Mouse (Mus musculus) CH12.LX (cell line): ENCODE measurements around the gene Alx3. TPM values are rescaled to one million over a fixed set of nuclear protein-coding genes. Genes with fewer than 3 reads are reported as not detected.

Source experiments
- DNase-seq: peaks from one replicate; pipeline ENCODE4 v3.0.0-alpha.2; 2013; ENCODE audit errors: extremely low read depth
- H3K27ac ChIP-seq: 2 replicates; pipeline ENCODE4 v1.5.1; 2012; ENCODE audit warnings: low read depth, mild to moderate bottlenecking, control low read depth, moderate library complexity; ENCODE audit not compliant: insufficient read depth
- H3K27me3 ChIP-seq: replicated peaks from 2 replicates; pipeline ENCODE3; 2012; ENCODE audit warnings: inconsistent platforms
- H3K36me3 ChIP-seq, 2 experiments: replicated peaks in 1 of 2; 2 replicates each; pipeline versions ENCODE3 to v1.6.1; 2012; ENCODE audit warnings: inconsistent platforms in 1 of 2, low read length in 1 of 2, mild to moderate bottlenecking in 1 of 2, mixed read lengths in 1 of 2, moderate library complexity in 1 of 2; ENCODE audit not compliant: control insufficient read depth in 1 of 2, insufficient read depth in 1 of 2
- H3K4me1 ChIP-seq, 2 experiments: 2 replicates each; pipeline ENCODE4 v1.6.1; 2012; ENCODE audit warnings: inconsistent platforms in 1 of 2, moderate library complexity in 1 of 2; ENCODE audit not compliant: insufficient read depth in 2 of 2, control insufficient read depth in 1 of 2
- H3K4me2 ChIP-seq: 2 replicates; pipeline ENCODE4 v1.6.1; 2012; ENCODE audit warnings: low read depth, mild to moderate bottlenecking, control low read depth; ENCODE audit not compliant: poor library complexity, insufficient read depth, severe bottlenecking
- H3K4me3 ChIP-seq, 3 experiments: fragments of 150-350 bp in 1 of 3; sonication (generic) in 1 of 3; replicated peaks in 1 of 3; 2 replicates each; pipeline versions ENCODE3 to v1.5.1; 2011 to 2012; ENCODE audit warnings: low read depth in 2 of 3, low read length in 2 of 3, mild to moderate bottlenecking in 2 of 3, moderate library complexity in 2 of 3, control low read depth in 1 of 3, improper control_type of control experiment in 1 of 3, inconsistent platforms in 1 of 3, mixed read lengths in 1 of 3; ENCODE audit not compliant: poor library complexity in 1 of 3
- H3K79me2 ChIP-seq: replicated peaks from 2 replicates; pipeline ENCODE4 v1.6.1; 2012; ENCODE audit warnings: mild to moderate bottlenecking, moderate library complexity; ENCODE audit not compliant: control insufficient read depth, poor library complexity, insufficient read depth, severe bottlenecking; ENCODE audit errors: extremely low read depth
- H3K9ac ChIP-seq: 2 replicates; pipeline ENCODE4 v1.6.1; 2012; ENCODE audit warnings: low read depth, mild to moderate bottlenecking, control low read depth, moderate library complexity; ENCODE audit not compliant: insufficient read depth
- H3K9me3 ChIP-seq: replicated peaks from 2 replicates; pipeline ENCODE3; 2012; ENCODE audit warnings: low read length, inconsistent platforms, mixed read lengths
- BHLHE40 ChIP-seq: IDR thresholded peaks from 2 replicates; pipeline ENCODE4 v1.6.1; 2011; ENCODE audit warnings: mild to moderate bottlenecking, low read depth, low read length, improper control_type of control experiment
- CHD2 ChIP-seq: IDR thresholded peaks from 2 replicates; pipeline ENCODE4 v1.6.1; 2011; ENCODE audit warnings: low read length, improper control_type of control experiment
- E2F4 ChIP-seq: IDR thresholded peaks from 2 replicates; pipeline ENCODE4 v1.6.1; 2011; ENCODE audit warnings: low read depth, low read length, improper control_type of control experiment; ENCODE audit not compliant: insufficient replicate concordance
- ELF1 ChIP-seq: IDR thresholded peaks from 2 replicates; pipeline ENCODE4 v1.6.1; 2014; ENCODE audit warnings: low read depth, mild to moderate bottlenecking, inconsistent platforms, low read length, improper control_type of control experiment
- ETS1 ChIP-seq: conservative IDR thresholded peaks from 2 replicates; pipeline ENCODE4 v1.6.1; 2012; ENCODE audit warnings: low read depth, mild to moderate bottlenecking, inconsistent platforms, low read length, improper control_type of control experiment, moderate library complexity
- GABPA ChIP-seq: IDR thresholded peaks from 2 replicates; pipeline ENCODE4 v1.6.1; 2012; ENCODE audit warnings: low read depth, low read length, improper control_type of control experiment, inconsistent platforms; ENCODE audit not compliant: insufficient replicate concordance
- HCFC1 ChIP-seq: IDR thresholded peaks from 2 replicates; pipeline ENCODE4 v1.6.1; 2012; ENCODE audit warnings: low read depth, mild to moderate bottlenecking, inconsistent platforms, low read length, improper control_type of control experiment
- IRF4 ChIP-seq: IDR thresholded peaks from 2 replicates; pipeline ENCODE4 v1.6.1; 2014; ENCODE audit warnings: low read depth, mild to moderate bottlenecking, inconsistent platforms, low read length, improper control_type of control experiment
- MAFK ChIP-seq: IDR thresholded peaks from 2 replicates; pipeline ENCODE4 v1.6.1; 2011; ENCODE audit warnings: low read length, improper control_type of control experiment; ENCODE audit not compliant: insufficient replicate concordance
- MAZ ChIP-seq: IDR thresholded peaks from 2 replicates; pipeline ENCODE4 v1.6.1; 2012; ENCODE audit warnings: low read depth, mild to moderate bottlenecking, inconsistent platforms, low read length, improper control_type of control experiment, moderate library complexity
- MEF2A ChIP-seq: IDR thresholded peaks from 2 replicates; pipeline ENCODE4 v1.6.1; 2014; ENCODE audit warnings: low read depth, mild to moderate bottlenecking, inconsistent platforms, low read length, improper control_type of control experiment, borderline replicate concordance
- MXI1 ChIP-seq: IDR thresholded peaks from 2 replicates; pipeline ENCODE4 v1.6.1; 2011; ENCODE audit warnings: mild to moderate bottlenecking, low read depth, low read length, improper control_type of control experiment
- MYC ChIP-seq: IDR thresholded peaks from 2 replicates; pipeline ENCODE4 v1.6.1; 2011; ENCODE audit warnings: low read depth, mild to moderate bottlenecking, improper control_type of control experiment, low read length
- NELFE ChIP-seq: IDR thresholded peaks from 2 replicates; pipeline ENCODE4 v1.6.1; 2011; ENCODE audit warnings: low read depth, low read length, improper control_type of control experiment
- NRF1 ChIP-seq: IDR thresholded peaks from 2 replicates; pipeline ENCODE4 v1.6.1; 2014; ENCODE audit warnings: low read depth, mild to moderate bottlenecking, inconsistent platforms, low read length, improper control_type of control experiment, moderate library complexity
- POLR2A ChIP-seq: IDR thresholded peaks from 2 replicates; pipeline ENCODE4 v1.6.1; 2011; ENCODE audit warnings: low read depth, mild to moderate bottlenecking, improper control_type of control experiment, low read length
- POLR2AphosphoS2 ChIP-seq: IDR thresholded peaks from 2 replicates; pipeline ENCODE4 v1.6.1; 2011; ENCODE audit warnings: low read depth, low read length, improper control_type of control experiment
- RCOR1 ChIP-seq: conservative IDR thresholded peaks from 2 replicates; pipeline ENCODE4 v1.6.1; 2012; ENCODE audit warnings: low read depth, mild to moderate bottlenecking, inconsistent platforms, low read length, improper control_type of control experiment
- SMC3 ChIP-seq: IDR thresholded peaks from 2 replicates; pipeline ENCODE4 v1.6.1; 2011; ENCODE audit warnings: low read depth, low read length, improper control_type of control experiment
- TCF12 ChIP-seq: IDR thresholded peaks from 2 replicates; pipeline ENCODE4 v1.6.1; 2014; ENCODE audit warnings: low read depth, mild to moderate bottlenecking, inconsistent platforms, low read length, improper control_type of control experiment
- UBTF ChIP-seq: IDR thresholded peaks from 2 replicates; pipeline ENCODE4 v1.6.1; 2012; ENCODE audit warnings: low read depth, mild to moderate bottlenecking, inconsistent platforms, low read length, improper control_type of control experiment, moderate library complexity
- USF1 ChIP-seq: IDR thresholded peaks from 2 replicates; pipeline ENCODE4 v1.6.1; 2014; ENCODE audit warnings: low read depth, mild to moderate bottlenecking, inconsistent platforms, low read length, improper control_type of control experiment
- ZC3H11A ChIP-seq: IDR thresholded peaks from 2 replicates; pipeline ENCODE4 v1.6.1; 2012; ENCODE audit warnings: low read depth, mild to moderate bottlenecking, inconsistent platforms, low read length, improper control_type of control experiment
- ZKSCAN1 ChIP-seq: IDR thresholded peaks from 2 replicates; pipeline ENCODE4 v1.6.1; 2012; ENCODE audit warnings: low read depth, inconsistent platforms, low read length, improper control_type of control experiment, borderline replicate concordance
- ZNF384 ChIP-seq: IDR thresholded peaks from 2 replicates; pipeline ENCODE4 v1.6.1; 2012; ENCODE audit warnings: low read depth, low read length, improper control_type of control experiment, inconsistent platforms
- dilution Hi-C: fragments of 300-500 bp; cut with MboI; formaldehyde crosslinking; loops from 2 replicates; pipeline ENCODE4 v1.14.3; 2020; ENCODE audit warnings: low sequenced_read_pairs; ENCODE audit not compliant: extremely low pct_unique_long_range_greater_than_20kb, extremely low pct_ligation_motif_present
- in situ Hi-C: fragments of 300-500 bp; cut with MboI; formaldehyde crosslinking; loops from 3 replicates; pipeline ENCODE4 v1.14.3; 2019; ENCODE audit warnings: low sequenced_read_pairs, low pct_ligation_motif_present, low pct_unique_long_range_greater_than_20kb, mixed read lengths
- polyA plus RNA-seq: library from polyadenylated mRNA; unstranded; fragments of >175 nt; gene quantifications from 2 replicates; pipeline ENCODE4 v1.2.1, GENCODE M21; 2012; ENCODE audit warnings: low read depth; ENCODE audit not compliant: insufficient read length
- total RNA-seq, 2 experiments: library from RNA; depleted of rRNA; stranded (reverse); fragments of 300-350 nt in 1 of 2; fragments of >200 nt in 1 of 2; gene quantifications; 2 replicates each; pipeline ENCODE4 v1.2.3; 2012 to 2014

The Alx3 gene
- total RNA-seq (2012; rRNA removed), result not detected in 2 replicates
- total RNA-seq (2014; rRNA removed), result not detected in 2 replicates
- 0.29 TPM in 1 of 2 replicates, not detected in the other for polyA plus RNA-seq

DNA sequence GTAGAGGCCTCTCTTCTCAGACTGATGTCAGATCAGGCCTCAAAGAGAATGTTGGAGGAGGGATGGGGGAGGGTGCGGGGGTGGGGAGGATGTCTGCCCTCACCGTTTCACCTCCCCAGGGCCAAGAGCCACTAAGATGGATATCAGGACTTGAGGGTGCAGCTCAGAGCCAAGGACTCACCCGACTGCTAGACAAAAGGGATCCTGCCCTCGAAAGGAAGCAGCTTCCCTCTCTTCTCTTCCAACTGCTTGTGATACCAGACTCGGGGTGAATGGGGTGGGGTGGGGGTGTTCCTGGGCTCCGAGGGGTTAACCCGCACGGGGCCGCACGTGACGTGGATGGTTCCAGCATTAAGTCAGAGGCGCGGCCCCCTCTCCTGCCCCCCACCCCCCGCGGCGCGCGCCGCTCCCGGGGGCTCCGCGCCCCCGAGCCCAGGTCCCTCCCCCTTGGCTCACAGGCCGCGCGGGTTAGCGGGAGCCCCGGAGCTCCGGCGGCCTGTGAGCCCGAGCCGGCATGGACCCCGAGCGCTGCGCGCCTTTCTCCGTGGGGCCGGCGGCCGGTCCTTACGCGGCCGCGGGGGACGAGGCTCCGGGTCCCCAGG is at the start of gene Alx3:
Gene Alx3, plus strand, starts transcription at position 370 of the 602 bp plus-strand sequence.
- Histone ChIP-seq H3K9ac (no peak within 1 kb of the TSS), H3K9me3 (peaks cover 19% of the 10 kb centered on the region), H3K36me3 (no peaks in the 10 kb centered on the region), H3K27ac (no peak within 1 kb of the TSS)
- dilution Hi-C loops, result no loop called here
- TF ChIP-seq ZKSCAN1 (no peak), IRF4 (no peak), CHD2 (no peak), ZC3H11A (no peak), ELF1 (no peak), RCOR1 (no peak), E2F4 (no peak), POLR2AphosphoS2 (no peak), UBTF (no peak), SMC3 (no peak), NELFE (no peak), MAFK (no peak), BHLHE40 (no peak), POLR2A (no peak), MYC (no peak), MEF2A (no peak), ZNF384 (no peak), MAZ (no peak), HCFC1 (no peak), USF1 (no peak)
- TF ChIP-seq, all 38 proteins: peak for 0
- DNase-seq, result no peak
- Histone ChIP-seq H3K4me1 (peaks cover 2 to 7% of the 10 kb centered on the region in 2 experiments; a peak in 2 of 4 replicates), H3K27me3 (no peaks in the 10 kb centered on the region), H3K4me3 (no peak within 1 kb of the TSS), H3K4me2 (no peak within 1 kb of the TSS), H3K79me2 (no peaks in the 10 kb centered on the region)
- in situ Hi-C loops, result no loop called here

DNA sequence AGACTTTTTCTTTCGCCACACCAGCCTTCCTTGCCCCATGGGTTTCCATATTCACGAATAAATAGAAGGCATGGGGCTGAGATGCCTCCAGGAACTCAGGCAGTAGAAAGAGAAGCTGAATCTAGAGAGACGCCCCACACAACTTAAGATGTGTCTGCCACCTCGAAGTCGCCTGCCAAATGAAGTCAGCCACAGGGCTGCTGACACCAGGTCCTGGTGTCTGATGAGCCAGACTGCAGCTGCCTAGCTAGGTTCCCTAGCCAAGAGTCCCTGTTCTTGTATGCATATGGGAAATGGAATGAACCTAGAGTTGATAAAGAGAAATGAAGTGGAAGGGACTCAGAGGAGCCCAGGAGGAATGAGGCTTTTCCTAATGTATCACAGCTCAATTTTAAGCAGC is 49.6 kb upstream of the Alx3 start:
- no peaks in the 10 kb centered on the region for H3K79me2 ChIP-seq
- dilution Hi-C loops, result no loop called here

More for the DNA sequence above, 49.6 kb upstream of the Alx3 start:
- H3K4me1 ChIP-seq, result no peaks in the 10 kb centered on the region
- H3K4me3 ChIP-seq, result no peak overlapping the region
- H3K9ac ChIP-seq, result no peak overlapping the region
- TF ChIP-seq TCF12 (no peak), NRF1 (no peak), ETS1 (no peak), MAZ (no peak), HCFC1 (no peak), MXI1 (no peak), ZNF384 (no peak), SMC3 (no peak), GABPA (no peak)
- no peak for DNase-seq
- in situ Hi-C loops, result no loop called here
- H3K27ac ChIP-seq, result no peak overlapping the region
- H3K36me3 ChIP-seq, result no peaks in the 10 kb centered on the region
- no peak overlapping the region for H3K4me2 ChIP-seq
- H3K9me3 ChIP-seq, result no peaks in the 10 kb centered on the region
- H3K27me3 ChIP-seq, result peaks cover 35% of the 10 kb centered on the region
